Mouse (Mus musculus): Measurements from ENCODE around the gene Actr8. TPM values are rescaled to one million over a fixed set of nuclear protein-coding genes. Genes with fewer than 3 reads are reported as not detected.

The Actr8 gene
- polyA plus RNA-seq (2014; fragmentation: Illumina TruSeq; extraction: RNeasy Lipid Tissue Mini Kit (QIAGEN cat#74804)) = 23.0 TPM

DNA sequence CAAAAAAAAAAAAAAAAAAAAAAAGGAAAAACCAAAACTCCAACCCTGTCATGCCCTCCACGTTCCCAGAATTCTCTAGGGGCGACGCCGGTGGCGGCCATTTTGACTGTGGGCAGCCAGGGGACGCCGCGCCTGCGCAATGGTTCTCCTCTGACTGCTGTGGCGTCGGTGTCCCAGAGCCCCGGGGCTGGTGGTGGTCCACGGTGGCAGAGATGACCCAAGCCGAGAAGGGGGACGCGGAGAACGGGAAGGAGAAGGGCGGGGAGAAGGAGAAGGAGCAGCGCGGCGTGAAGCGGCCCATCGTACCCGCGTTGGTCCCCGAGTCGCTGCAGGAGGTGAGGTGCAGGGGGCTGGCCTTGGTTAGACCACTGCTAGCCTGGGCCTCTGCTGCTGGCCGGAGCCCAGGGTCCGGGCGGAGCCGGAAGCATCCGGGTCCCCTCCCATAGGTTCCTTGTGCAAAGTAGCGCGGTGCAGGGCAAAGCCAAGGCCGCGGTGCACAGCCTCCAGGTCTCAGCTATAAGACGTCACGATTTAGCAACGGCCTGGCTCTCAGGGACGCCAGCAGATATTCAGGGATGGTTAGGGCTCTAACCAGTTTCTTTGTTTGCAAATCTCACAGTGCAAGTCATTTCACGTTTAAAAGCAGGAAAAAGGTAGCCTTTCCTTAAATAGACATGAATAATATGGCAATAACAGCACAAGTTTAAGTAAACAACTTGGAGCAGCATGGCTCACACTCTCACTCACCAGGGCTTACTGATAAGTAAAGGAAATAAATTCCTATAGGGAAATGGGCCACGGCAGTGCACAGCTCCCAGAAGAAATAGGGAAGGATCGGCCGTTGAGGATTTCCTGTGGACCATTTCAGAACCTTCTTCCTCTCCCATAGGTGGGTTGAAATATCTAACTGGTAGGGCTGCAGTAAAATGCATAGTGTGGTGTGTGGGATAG lies at the start of gene Actr8:
Actr8 (plus strand) TSS at position 84 of the 951 bp plus-strand sequence.

DNA sequence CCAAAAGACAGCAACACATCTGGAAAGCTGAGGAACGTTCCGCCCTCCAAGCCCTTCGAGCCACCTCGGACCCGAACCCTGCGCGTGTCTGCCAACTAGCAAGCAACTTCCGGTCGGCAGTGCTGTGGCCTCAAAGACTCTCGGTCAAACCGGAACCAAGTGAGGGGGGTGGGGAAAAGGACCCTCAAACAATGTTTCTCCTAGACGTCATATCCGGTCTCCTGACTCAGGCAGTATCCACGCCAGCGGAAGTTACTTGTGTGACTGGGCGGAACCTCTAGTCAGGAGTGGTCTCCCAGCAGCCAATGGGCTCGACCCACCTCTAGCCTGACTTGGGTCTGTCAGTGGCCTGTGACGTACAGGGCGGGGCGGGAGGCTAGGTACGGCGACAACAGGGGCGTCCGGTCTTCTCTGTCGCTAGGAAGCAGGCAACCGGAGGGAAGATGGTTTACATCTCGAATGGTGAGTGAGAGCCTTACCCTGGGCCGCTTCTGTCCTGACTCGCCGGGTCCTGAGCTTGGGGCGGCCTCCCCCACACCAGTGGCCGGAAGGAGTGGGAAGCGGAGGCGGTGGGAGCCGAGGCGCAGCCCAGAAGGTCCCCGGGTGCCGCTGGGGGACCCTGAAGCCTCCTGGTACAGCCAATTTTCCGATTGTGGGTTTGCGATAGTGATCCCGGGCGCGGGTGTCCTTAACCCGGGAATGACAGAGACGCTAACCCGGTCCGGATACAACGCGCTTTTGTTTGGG lies 9.9 kb upstream of the Actr8 start, which contains the start of gene Selenok:
Selenok (plus strand) TSS at position 234 of the 747 bp plus-strand sequence.

GRCm38 (mm10) chr14:30008733-30009575 lies 30.8 kb downstream of the Actr8 start, which contains the start of the genes Il17rb and Chdh:
Il17rb (minus strand) TSS chr14:30008896.
Chdh (plus strand) TSS chr14:30009023.

Other genes starting within 250 kb of the Actr8 start
- gene Selenok, start 10.0 kb upstream of the Actr8 start, polyA plus RNA-seq (2014; fragmentation: Illumina TruSeq; extraction: RNeasy Lipid Tissue Mini Kit (QIAGEN cat#74804)) = 134 TPM
- gene Il17rb, start 30.6 kb downstream of the Actr8 start, polyA plus RNA-seq (2014; fragmentation: Illumina TruSeq; extraction: RNeasy Lipid Tissue Mini Kit (QIAGEN cat#74804)) = 1.2 TPM
- gene Chdh, start 30.7 kb downstream of the Actr8 start, polyA plus RNA-seq (2014; fragmentation: Illumina TruSeq; extraction: RNeasy Lipid Tissue Mini Kit (QIAGEN cat#74804)) = 8.1 TPM